Mouse (Mus musculus) myocyte (in vitro differentiated cells): ENCODE measurements around the gene Cldnd2. TPM values are rescaled to one million over a fixed set of nuclear protein-coding genes. Genes with fewer than 3 reads are reported as not detected.

Experiments
- H3K27me3 ChIP-seq: one replicate; pipeline ENCODE4 v1.6.1; 2011; ENCODE audit not compliant: control insufficient read depth, insufficient read depth, insufficient read length
- H3K36me3 ChIP-seq: one replicate; pipeline ENCODE4 v1.6.1; 2011; ENCODE audit not compliant: control insufficient read depth, insufficient read depth
- H3K4me2 ChIP-seq: one replicate; pipeline ENCODE4 v1.6.1; 2011; ENCODE audit warnings: low read depth, control low read depth
- H3K4me3 ChIP-seq: one replicate; pipeline ENCODE4 v1.5.1; 2011; ENCODE audit warnings: mild to moderate bottlenecking, control low read depth, moderate library complexity
- H3K79me2 ChIP-seq: one replicate; pipeline ENCODE4 v1.6.1; 2011; ENCODE audit not compliant: control insufficient read depth, insufficient read depth
- H3ac ChIP-seq: one replicate; pipeline ENCODE4 v1.6.1; 2011; ENCODE audit not compliant: control insufficient read depth, insufficient read length
- CEBPB ChIP-seq: IDR thresholded peaks from 2 replicates; pipeline ENCODE4 v1.6.1; 2011; ENCODE audit warnings: mild to moderate bottlenecking, moderate library complexity; ENCODE audit not compliant: poor library complexity, insufficient read depth, severe bottlenecking
- E2F4 ChIP-seq: IDR thresholded peaks from one replicate; pipeline ENCODE4 v1.6.1; 2011; ENCODE audit warnings: mild to moderate bottlenecking, control low read depth, moderate library complexity; ENCODE audit not compliant: insufficient read depth
- MAX ChIP-seq: IDR thresholded peaks from one replicate; pipeline ENCODE4 v1.6.1; 2011; ENCODE audit warnings: low read depth, mild to moderate bottlenecking, control low read depth
- MYOD1 ChIP-seq, 3 experiments: IDR thresholded peaks; one replicate each; pipeline ENCODE4 v1.6.1; 2011; ENCODE audit warnings: control low read depth in 2 of 3, low read depth in 2 of 3, mild to moderate bottlenecking in 2 of 3, moderate library complexity in 1 of 3; ENCODE audit not compliant: insufficient read length in 2 of 3, control insufficient read depth in 1 of 3
- MYOG ChIP-seq, 3 experiments: IDR thresholded peaks; one replicate each; pipeline ENCODE4 v1.6.1; 2011; ENCODE audit warnings: control low read depth in 2 of 3, low read depth in 2 of 3, mild to moderate bottlenecking in 2 of 3; ENCODE audit not compliant: insufficient read length in 2 of 3, control insufficient read depth in 1 of 3, insufficient read depth in 1 of 3
- POLR2A ChIP-seq: IDR thresholded peaks from one replicate; pipeline ENCODE4 v1.6.1; 2011; ENCODE audit warnings: low read depth, mild to moderate bottlenecking, control low read depth, moderate library complexity; ENCODE audit not compliant: insufficient read length
- POLR2AphosphoS2 ChIP-seq: IDR thresholded peaks from one replicate; pipeline ENCODE4 v1.6.1; 2011; ENCODE audit warnings: low read depth, control low read depth; ENCODE audit not compliant: insufficient read length
- REST ChIP-seq: IDR thresholded peaks from one replicate; pipeline ENCODE4 v1.6.1; 2011; ENCODE audit warnings: mild to moderate bottlenecking, control low read depth, moderate library complexity; ENCODE audit not compliant: insufficient read depth, insufficient read length
- SRF ChIP-seq: IDR thresholded peaks from one replicate; pipeline ENCODE4 v1.6.1; 2011; ENCODE audit warnings: low read depth; ENCODE audit not compliant: control insufficient read depth, insufficient read length
- TCF12 ChIP-seq: IDR thresholded peaks from one replicate; pipeline ENCODE4 v1.6.1; 2011; ENCODE audit warnings: mild to moderate bottlenecking, control low read depth; ENCODE audit not compliant: poor library complexity, insufficient read depth, severe bottlenecking
- TCF3 ChIP-seq: IDR thresholded peaks from one replicate; pipeline ENCODE4 v1.6.1; 2011; ENCODE audit warnings: low read depth, control low read depth; ENCODE audit not compliant: insufficient read length
- USF1 ChIP-seq: IDR thresholded peaks from one replicate; pipeline ENCODE4 v1.6.1; 2011; ENCODE audit warnings: low read depth, mild to moderate bottlenecking, control low read depth, moderate library complexity
- polyA plus RNA-seq: library from polyadenylated mRNA; unstranded; fragments of >200 nt; fragmentation: generic; extraction: Trizol; gene quantifications from one replicate; pipeline ENCODE4 v1.2.1, GENCODE M21; 2012; ENCODE audit warnings: missing spikeins

The Cldnd2 gene
- polyA plus RNA-seq, 1 experiment = not detected

DNA sequence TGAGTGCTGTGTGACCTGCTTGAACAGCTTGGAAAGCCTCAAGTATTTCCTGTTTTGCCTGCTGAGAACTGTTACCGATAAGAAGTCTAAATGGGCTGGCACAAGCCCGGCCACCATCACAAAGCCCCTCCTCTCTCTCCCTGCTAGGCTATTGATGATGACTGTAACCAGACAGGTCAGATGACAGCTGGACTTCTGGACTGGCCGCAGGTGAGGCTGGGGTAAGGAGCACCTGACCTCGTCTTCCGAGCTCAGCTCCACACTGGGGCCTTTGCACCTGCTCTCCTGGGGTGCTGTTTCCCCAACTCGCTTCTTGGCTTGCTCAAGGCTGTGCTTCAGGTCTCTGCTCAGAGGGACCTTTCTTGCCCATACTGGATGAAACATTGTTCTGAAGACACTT, 13.8 kb downstream of the Cldnd2 start:
- Histone ChIP-seq H3K79me2 (no peaks in the 10 kb centered on the region), H3K27me3 (no peaks in the 10 kb centered on the region), H3ac (no peak overlapping the region), H3K36me3 (peaks cover 3% of the 10 kb centered on the region), H3K4me2 (no peak overlapping the region), H3K4me3 (no peak overlapping the region)
- no peak for TF ChIP-seq POLR2A
- no peak for TF ChIP-seq MYOD1 (IDR thresholded peaks at IDR 0.05; ENCODE audit: control insufficient read depth in 1 of 3, insufficient read length in 2 of 3, low read depth in 2 of 3)
- no peak for TF ChIP-seq TCF12
- no peak for TF ChIP-seq MAX
- no peak for TF ChIP-seq MYOG (IDR thresholded peaks at IDR 0.05; ENCODE audit: control insufficient read depth in 1 of 3, insufficient read depth in 1 of 3, insufficient read length in 2 of 3, low read depth in 2 of 3)
- no peak for TF ChIP-seq POLR2AphosphoS2
- TF ChIP-seq USF1 = no peak
- no peak for TF ChIP-seq REST
- TF ChIP-seq CEBPB = no peak
- no peak for TF ChIP-seq SRF
- TF ChIP-seq E2F4 = no peak
- no peak for TF ChIP-seq TCF3

DNA sequence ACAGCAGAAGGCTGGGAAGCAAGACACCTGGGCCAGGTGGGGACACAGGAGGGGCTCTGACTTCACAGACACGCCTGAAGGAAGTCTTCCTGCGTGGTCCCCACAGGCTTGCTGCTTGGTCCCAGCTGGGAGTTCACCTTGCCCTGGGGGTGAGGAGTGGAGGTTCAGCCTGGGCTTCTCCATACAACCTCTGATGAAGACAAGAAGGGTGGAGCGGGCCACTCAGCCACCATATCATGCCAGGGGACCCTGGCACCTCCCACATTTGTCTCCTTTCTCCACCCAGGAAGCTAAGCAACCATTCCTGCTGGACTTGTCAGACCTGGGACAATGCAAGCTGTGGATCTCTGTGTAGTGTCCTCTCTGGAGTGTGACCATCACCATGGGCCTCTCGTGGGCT, 22.3 kb downstream of the Cldnd2 start, which contains the start of gene Vsig10l:
TSS of gene Vsig10l (plus strand) at position 301 of the 400 bp plus-strand sequence.
- Histone ChIP-seq H3K4me3 (no peak within 1 kb of the TSS), H3K36me3 (no peaks in the 10 kb centered on the region), H3K4me2 (no peak within 1 kb of the TSS), H3K79me2 (no peaks in the 10 kb centered on the region), H3K27me3 (no peaks in the 10 kb centered on the region), H3ac (no peak within 1 kb of the TSS)
- TF ChIP-seq SRF (no peak), CEBPB (no peak), MYOD1 (IDR thresholded peaks at IDR 0.05; ENCODE audit: control insufficient read depth in 1 of 3, insufficient read length in 2 of 3, low read depth in 2 of 3) (no peak), USF1 (no peak), TCF3 (no peak), POLR2A (no peak), TCF12 (no peak), MYOG (IDR thresholded peaks at IDR 0.05; ENCODE audit: control insufficient read depth in 1 of 3, insufficient read depth in 1 of 3, insufficient read length in 2 of 3, low read depth in 2 of 3) (no peak), MAX (no peak), POLR2AphosphoS2 (no peak), REST (no peak), E2F4 (no peak)

DNA sequence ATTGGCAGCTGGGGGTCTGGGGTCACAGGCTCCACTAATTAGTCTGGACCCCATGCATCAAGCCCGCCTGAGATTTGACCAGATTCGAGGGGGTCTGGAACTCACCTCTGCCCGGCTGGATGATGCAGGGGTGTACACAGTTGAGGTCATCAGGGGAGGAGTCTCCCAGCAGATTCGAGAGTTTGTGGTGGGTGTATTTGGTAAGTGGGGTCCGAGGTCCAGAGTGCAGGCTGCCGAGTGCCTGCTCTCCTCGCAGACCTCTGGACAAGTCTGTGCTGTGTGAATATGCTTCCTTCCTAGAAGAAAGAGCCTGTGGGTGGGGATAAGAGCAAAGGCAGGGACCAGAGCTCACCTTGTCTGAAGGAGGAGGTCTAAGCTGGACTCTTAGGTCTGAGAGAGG, 23.4 kb downstream of the Cldnd2 start:
- Histone ChIP-seq H3ac (no peak overlapping the region), H3K4me2 (no peak overlapping the region), H3K4me3 (no peak overlapping the region), H3K27me3 (no peaks in the 10 kb centered on the region), H3K79me2 (no peaks in the 10 kb centered on the region), H3K36me3 (no peaks in the 10 kb centered on the region)
- TF ChIP-seq MYOD1 (IDR thresholded peaks at IDR 0.05; ENCODE audit: control insufficient read depth in 1 of 3, insufficient read length in 2 of 3, low read depth in 2 of 3) (no peak), E2F4 (no peak), TCF3 (no peak)

DNA sequence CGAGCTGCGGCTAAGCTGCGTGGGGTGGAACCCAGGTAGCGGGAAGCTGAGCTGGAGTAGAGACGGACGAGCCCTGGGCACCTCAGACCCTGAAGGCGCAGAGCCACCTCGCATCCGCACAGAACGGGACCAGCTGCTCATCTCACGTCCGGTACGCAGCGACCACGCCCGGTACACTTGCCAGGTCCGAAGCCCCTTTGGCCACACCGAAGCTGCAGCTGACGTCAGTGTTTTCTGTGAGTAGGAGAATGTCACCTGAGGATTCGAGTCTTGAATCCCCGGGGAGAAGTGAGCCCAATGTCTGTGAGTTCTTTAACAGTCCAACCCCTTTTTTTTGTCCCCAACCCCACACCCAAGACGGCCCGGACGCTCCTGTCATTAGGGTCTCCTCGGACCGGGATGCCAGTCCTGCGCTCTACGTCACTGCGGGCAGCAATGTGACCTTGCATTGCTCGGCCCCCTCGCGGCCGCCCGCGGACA, 24.3 kb downstream of the Cldnd2 start:
- TF ChIP-seq MYOD1 (IDR thresholded peaks at IDR 0.05; ENCODE audit: control insufficient read depth in 1 of 3, insufficient read length in 2 of 3, low read depth in 2 of 3) (peak in 1 of 3 experiments; percentile 2), MYOG (IDR thresholded peaks at IDR 0.05; ENCODE audit: control insufficient read depth in 1 of 3, insufficient read depth in 1 of 3, insufficient read length in 2 of 3, low read depth in 2 of 3) (no peak), USF1 (no peak)

DNA sequence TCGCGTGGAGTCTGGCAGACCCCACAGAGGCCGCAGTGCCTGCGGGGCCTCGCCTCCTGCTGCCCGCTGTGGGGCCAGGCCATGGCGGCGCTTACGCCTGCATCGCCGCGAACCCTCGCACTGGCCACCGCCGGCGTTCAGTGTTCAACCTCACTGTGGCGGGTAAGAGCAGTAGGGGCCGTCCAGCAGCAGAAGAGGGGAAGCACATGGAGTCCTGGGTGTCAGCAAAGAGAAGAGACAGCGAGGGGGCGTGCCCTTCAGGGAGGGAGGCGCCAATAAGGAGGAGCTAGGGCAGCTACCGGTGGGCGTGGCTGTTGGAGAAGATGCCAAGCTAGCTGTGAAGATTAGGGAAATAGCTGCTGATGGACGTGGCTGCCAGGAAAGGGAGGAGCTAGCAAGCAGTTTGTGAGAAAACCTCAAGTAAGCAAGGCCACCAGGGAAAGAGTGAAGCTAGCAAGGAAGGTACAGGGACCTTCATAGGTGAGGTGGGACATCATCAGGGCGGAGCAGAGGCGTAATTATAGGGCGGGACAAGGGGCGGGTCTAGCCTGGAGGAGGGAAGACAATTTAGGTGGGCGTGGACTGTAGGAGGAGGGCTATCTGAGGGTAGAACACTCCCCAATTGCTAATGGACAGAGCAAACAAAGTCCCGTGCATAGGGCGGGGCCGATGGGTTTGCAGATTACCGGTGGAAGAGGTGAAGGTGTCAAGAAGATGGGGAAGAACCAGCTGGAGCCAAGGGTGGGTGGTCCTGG, 24.9 kb downstream of the Cldnd2 start:
- Histone ChIP-seq H3ac (no peak overlapping the region), H3K36me3 (no peaks in the 10 kb centered on the region)
- TF ChIP-seq TCF3 (no peak), MYOD1 (IDR thresholded peaks at IDR 0.05; ENCODE audit: control insufficient read depth in 1 of 3, insufficient read length in 2 of 3, low read depth in 2 of 3) (peak in 1 of 3 experiments; percentile 0), POLR2AphosphoS2 (no peak), TCF12 (no peak), SRF (no peak), USF1 (no peak), POLR2A (peak; percentile 15), MAX (no peak), CEBPB (no peak)

More for the DNA sequence above, 24.3 kb downstream of the Cldnd2 start:
- peak overlapping the region; percentile 97 for H3K4me2 ChIP-seq
- H3K79me2 ChIP-seq = no peaks in the 10 kb centered on the region
- H3K27me3 ChIP-seq = no peaks in the 10 kb centered on the region
- H3ac ChIP-seq = no peak overlapping the region
- H3K36me3 ChIP-seq = no peaks in the 10 kb centered on the region
- H3K4me3 ChIP-seq = peak overlapping the region; percentile 32

More for the DNA sequence above, 24.9 kb downstream of the Cldnd2 start:
- Histone ChIP-seq H3K4me2 (peak overlapping the region; percentile 97), H3K79me2 (no peaks in the 10 kb centered on the region), H3K27me3 (no peaks in the 10 kb centered on the region), H3K4me3 (peak overlapping the region; percentile 32)
